ENCODE assay signal across 9 mouse cellular contexts in the genomic region with DNA sequence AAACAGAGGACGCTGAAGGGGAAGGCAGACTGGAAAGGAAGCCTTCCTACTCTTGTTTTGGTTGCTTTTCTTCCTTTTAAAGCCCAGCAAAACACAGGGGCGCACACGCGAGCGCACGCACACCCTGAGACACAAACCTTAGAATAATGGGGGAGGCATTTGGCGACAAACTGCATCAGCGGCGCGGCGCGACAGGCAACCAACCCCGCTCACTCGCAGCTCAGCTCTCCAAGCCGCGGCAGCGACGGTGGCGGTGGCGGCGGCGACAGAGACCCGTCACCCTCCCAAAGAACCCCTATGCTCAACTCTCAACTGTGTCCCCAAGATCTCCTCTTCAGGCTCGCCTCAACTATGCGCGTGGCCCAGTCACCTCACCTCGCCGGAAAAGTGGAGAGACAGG. TPM values are rescaled to one million over a fixed set of nuclear protein-coding genes. Genes with fewer than 3 reads are reported as not detected.
DNase-seq lines count a peak whose midpoint lies in the region; ATAC-seq lines count a peak whose summit lies in the region.
"Had no signal": no experiment of that assay in that cellular context is flagged by ENCODE, and none has a peak within 500 bp of the region (broad histone marks: within the 10 kb centered on the region; RNA-seq: fewer than 3 reads in every experiment).

No protein-coding gene starts in this region.

- DNase-seq in heart, adult 18-20 months: peak; percentile 4 to 18
- no peak for DNase-seq in heart, adult 8-10 months (ENCODE audit: low spot score)
- DNase-seq in R1 (ENCODE audit: low read depth, low spot score): peak; percentile 26
- peak; percentile 49 for DNase-seq in neural tube, embryonic 11.5 days (ENCODE audit: low spot score)
- no peak for DNase-seq in spleen, postnatal 14 days (ENCODE audit: low spot score in 2 of 2)
- DNase-seq in MN1 (ENCODE audit: low spot score): no peak

- no peaks in the 10 kb centered on the region for H3K36me3 ChIP-seq in embryonic facial prominence, embryonic 13.5 days
- no peaks in the 10 kb centered on the region for H3K36me3 ChIP-seq in hindbrain, embryonic 15.5 days
- H3K36me3 ChIP-seq in neural tube, embryonic 11.5 days (ENCODE audit: control insufficient read depth, insufficient read depth, low read length): no peaks in the 10 kb centered on the region

- H3K9me3 ChIP-seq in embryonic facial prominence, embryonic 13.5 days: no peaks in the 10 kb centered on the region
- no peaks in the 10 kb centered on the region for H3K9me3 ChIP-seq in hindbrain, embryonic 15.5 days
- H3K9me3 ChIP-seq in neural tube, embryonic 11.5 days (ENCODE audit: control insufficient read depth, low read length): no peaks in the 10 kb centered on the region

- peaks cover 38% of the 10 kb centered on the region for H3K4me1 ChIP-seq in embryonic facial prominence, embryonic 13.5 days
- peaks cover 48% of the 10 kb centered on the region for H3K4me1 ChIP-seq in hindbrain, embryonic 15.5 days (replicated peaks)
- peaks cover 11% of the 10 kb centered on the region for H3K4me1 ChIP-seq in neural tube, embryonic 11.5 days (ENCODE audit: control insufficient read depth, insufficient read depth, low read length)

- no peak overlapping the region for H3K27ac ChIP-seq in embryonic facial prominence, embryonic 13.5 days
- H3K27ac ChIP-seq in hindbrain, embryonic 15.5 days (replicated peaks): peak overlapping the region; percentile 85
- peak overlapping the region; percentile 94; the same call in 1 of the 2 replicates for H3K27ac ChIP-seq in neural tube, embryonic 11.5 days (ENCODE audit: low read depth, low read length)

- H3K27me3 ChIP-seq in embryonic facial prominence, embryonic 13.5 days: peaks cover 93% of the 10 kb centered on the region
- H3K27me3 ChIP-seq in hindbrain, embryonic 15.5 days: no peaks in the 10 kb centered on the region
- H3K27me3 ChIP-seq in neural tube, embryonic 11.5 days (ENCODE audit: control insufficient read depth, insufficient read depth, low read length): no peaks in the 10 kb centered on the region

- peak overlapping the region; percentile 54 for H3K4me3 ChIP-seq in embryonic facial prominence, embryonic 13.5 days
- peak overlapping the region; percentile 58 for H3K4me3 ChIP-seq in hindbrain, embryonic 15.5 days
- peak overlapping the region; percentile 58 for H3K4me3 ChIP-seq in neural tube, embryonic 11.5 days (ENCODE audit: low read depth, low read length)
- H3K4me3 ChIP-seq: myocyte had no signal

- under 1% methylated on average over 28 of the region's 28 CpGs for WGBS in embryonic facial prominence, embryonic 13.5 days
- WGBS in hindbrain, embryonic 15.5 days: under 1% methylated on average over 28 of the region's 28 CpGs
- under 1% methylated on average over 28 of the region's 28 CpGs for WGBS in neural tube, embryonic 11.5 days

- peak overlapping the region; percentile 71 for H3K9ac ChIP-seq in embryonic facial prominence, embryonic 13.5 days
- H3K9ac ChIP-seq in hindbrain, embryonic 15.5 days: peak overlapping the region; percentile 78
- peak overlapping the region; percentile 77 for H3K9ac ChIP-seq in neural tube, embryonic 11.5 days (ENCODE audit: low read length)

- H3K4me2 ChIP-seq in embryonic facial prominence, embryonic 13.5 days: peak overlapping the region; percentile 97
- H3K4me2 ChIP-seq in hindbrain, embryonic 15.5 days: peak overlapping the region; percentile 91
- peak overlapping the region; percentile 60 for H3K4me2 ChIP-seq in neural tube, embryonic 11.5 days (ENCODE audit: low read depth)

- ATAC-seq in embryonic facial prominence, embryonic 13.5 days (ENCODE audit: insufficient number of reproducible peaks, insufficient read depth, low FRiP score, low TSS enrichment, low read depth): no peak
- ATAC-seq in hindbrain, embryonic 15.5 days (ENCODE audit: low FRiP score, low read depth): no peak
- no peak for ATAC-seq in neural tube, embryonic 11.5 days (ENCODE audit: insufficient read depth, low FRiP score, low TSS enrichment)

RNA-seq across cellular contexts. Expression of a gene that starts 4.4 kb away (rescaled TPM):
- 10 to 100 TPM in 1 of 2 experiments, 1 to 10 TPM in 1; 7.9 to 10.7 TPM for total RNA-seq in heart, adult 18-20 months (2021)
- 10 to 100 TPM in 1 of 4 experiments, 1 to 10 TPM in 3; 6.2 to 10.6 (median 8.5) TPM for total RNA-seq in heart, adult 8-10 months (2022)
- polyA plus RNA-seq in embryonic facial prominence, embryonic 13.5 days (2015; fragmentation: Nextera tagmentation; extraction: Ambion mirVana): 5.9 and 7.1 TPM in 2 replicates
- 36.0 and 36.2 TPM in 2 replicates for polyA plus RNA-seq in hindbrain, embryonic 15.5 days (2015; fragmentation: Nextera tagmentation; extraction: Ambion mirVana)
- 23.6 and 24.3 TPM in 2 replicates for polyA plus RNA-seq in neural tube, embryonic 11.5 days (2014; fragmentation: Nextera tagmentation; extraction: Ambion mirVana)
- polyA plus RNA-seq: myocyte had no signal

Comparison
In these comparisons a context has a peak if more than half of its experiments do, and no peak if none do; other contexts are left out.
1. DNase-seq: peak in heart, adult 18-20 months (2 of 2), R1 (single experiment) and neural tube, embryonic 11.5 days (single experiment); none in heart, adult 8-10 months (single experiment), spleen, postnatal 14 days (0 of 2) and MN1 (single experiment).
2. Peak in every context shown above with its lines, with median percentiles within 50 percentile points of each other: H3K4me2 ChIP-seq, H3K4me3 ChIP-seq and H3K9ac ChIP-seq.